Mouse (Mus musculus): Measurements from ENCODE around the gene Kcnk5. TPM values are rescaled to one million over a fixed set of nuclear protein-coding genes. Genes with fewer than 3 reads are reported as not detected.

Gene Kcnk5
- total RNA-seq, 2 experiments from 2014 or later = 0.41 to 0.47 TPM

- no peak for DNase-seq (ENCODE audit: low spot score in 2 of 2)
- intact Hi-C loops (cut with DNase I) = no loop called here
Measured at GRCm38 (mm10) chr14:20203301-20203700, 21.7 kb upstream of the Kcnk5 start.

DNA sequence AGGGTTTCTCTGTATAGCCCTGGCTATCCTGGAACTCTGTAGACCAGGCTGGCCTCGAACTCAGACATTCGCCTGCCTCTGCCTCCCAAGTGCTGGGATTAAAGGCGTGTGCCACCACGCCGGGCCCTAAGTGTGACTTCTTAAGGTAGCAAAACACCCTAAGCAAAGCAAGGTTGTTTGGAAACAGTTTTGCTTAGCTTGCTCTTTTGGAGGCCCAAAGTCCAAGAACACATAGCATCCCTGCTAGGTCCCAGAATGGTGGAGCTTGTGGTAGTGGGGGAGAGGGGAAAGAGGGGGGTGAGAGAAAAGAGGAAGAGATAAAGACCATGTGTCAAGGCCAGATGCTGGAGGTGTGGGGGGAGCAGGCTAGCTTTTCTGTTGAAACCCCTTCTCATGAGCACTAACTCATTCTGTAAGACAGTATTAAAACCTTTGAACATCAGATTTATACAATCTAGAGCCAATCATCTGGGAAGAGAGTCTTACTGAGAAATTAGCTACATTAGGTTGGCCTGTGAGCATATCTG lies 21.1 kb upstream of the Kcnk5 start:
- no peak for DNase-seq (ENCODE audit: low spot score in 2 of 2)
- intact Hi-C loops (cut with DNase I) = no loop called here

DNA sequence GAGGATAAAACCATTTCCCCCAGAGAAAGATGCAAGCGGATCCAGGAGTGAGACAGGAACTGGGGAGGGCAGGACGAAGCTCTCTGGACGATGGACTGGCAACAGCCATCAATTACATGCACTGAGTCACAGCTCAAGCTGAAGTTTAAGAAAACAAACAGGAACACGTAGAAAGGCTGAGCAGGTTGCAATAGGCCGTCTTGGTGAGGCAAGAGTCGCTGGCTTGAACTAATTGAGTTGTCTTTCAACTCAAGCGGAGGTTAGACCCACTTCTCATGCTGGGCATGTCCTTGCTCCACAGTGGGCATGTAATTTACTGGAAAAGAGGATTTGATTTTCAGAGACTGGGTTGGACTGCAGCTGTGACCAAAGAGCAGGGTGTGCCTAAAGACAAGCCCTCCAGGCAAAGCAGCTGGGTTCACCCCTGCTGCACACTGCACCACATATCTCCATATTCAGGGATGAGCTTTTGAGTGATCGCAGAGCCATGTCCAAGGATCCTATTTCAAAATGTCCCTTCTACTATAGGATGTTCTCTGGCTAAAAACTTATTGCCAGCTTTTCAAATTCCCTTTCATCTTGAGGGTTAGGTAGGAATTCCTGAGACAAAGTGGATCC lies 19.6 kb upstream of the Kcnk5 start:
- intact Hi-C loops (cut with DNase I) = no loop called here

GRCm38 (mm10) chr14:20193103-20193715 lies 11.6 kb upstream of the Kcnk5 start:
- intact Hi-C loops (cut with DNase I) = no loop called here

More for the DNA sequence above, 19.6 kb upstream of the Kcnk5 start:
- DNase-seq (ENCODE audit: low spot score in 2 of 2) = no peak

DNA sequence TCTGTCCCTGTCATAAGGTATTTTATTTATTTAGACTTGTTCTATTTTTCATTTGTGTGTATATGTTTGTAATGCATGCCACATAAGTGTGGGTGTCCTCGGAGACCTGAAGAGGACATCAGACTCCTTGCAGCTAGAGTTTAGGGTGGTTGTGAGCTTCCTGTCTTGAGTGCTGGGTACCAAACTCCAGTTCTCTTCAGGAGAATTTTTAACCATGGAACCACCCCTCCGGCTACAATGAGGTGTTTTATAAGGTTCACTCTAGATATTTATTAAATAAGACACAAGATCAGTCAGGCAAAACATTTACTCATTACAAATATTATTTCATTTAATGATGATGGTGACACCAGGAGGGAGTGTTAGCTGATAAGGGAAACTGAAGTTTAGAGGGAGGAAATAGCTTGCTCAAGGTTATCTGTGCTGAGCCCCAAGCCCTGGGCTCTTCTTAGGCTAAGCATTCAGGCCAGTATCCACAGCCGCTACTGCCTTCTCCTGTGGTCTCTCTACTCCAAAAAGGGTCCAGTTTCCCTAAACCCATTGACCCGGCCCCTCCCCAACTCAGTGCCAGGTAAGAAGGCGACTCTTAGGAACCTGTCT lies 9.6 kb upstream of the Kcnk5 start:
- no peak for DNase-seq (ENCODE audit: low spot score in 2 of 2)
- intact Hi-C loops (cut with DNase I) = no loop called here

More at GRCm38 (mm10) chr14:20193103-20193715, 11.6 kb upstream of the Kcnk5 start:
- DNase-seq (ENCODE audit: low spot score in 2 of 2) = no peak

DNA sequence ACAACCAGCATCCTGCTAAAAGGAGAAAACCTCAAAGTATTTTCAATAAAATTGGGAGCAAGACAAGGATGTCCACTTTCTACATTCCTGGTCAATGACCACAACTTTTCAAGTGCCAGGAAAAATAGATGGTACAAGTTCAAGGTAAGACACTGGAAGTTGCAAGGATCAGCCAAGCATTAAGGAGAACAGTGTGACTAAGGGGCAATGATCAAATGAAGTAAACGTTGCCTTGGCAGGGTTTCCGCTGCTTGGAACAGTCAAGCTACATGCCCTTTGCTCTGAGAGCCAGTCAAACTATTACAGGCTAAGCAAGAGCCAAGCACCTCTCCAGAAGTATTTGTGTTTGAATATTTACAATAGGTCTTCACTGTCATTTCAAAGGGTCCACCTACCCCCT lies 8.1 kb upstream of the Kcnk5 start:
- no peak for DNase-seq (ENCODE audit: low spot score in 2 of 2)
- intact Hi-C loops (cut with DNase I) = no loop called here

DNA sequence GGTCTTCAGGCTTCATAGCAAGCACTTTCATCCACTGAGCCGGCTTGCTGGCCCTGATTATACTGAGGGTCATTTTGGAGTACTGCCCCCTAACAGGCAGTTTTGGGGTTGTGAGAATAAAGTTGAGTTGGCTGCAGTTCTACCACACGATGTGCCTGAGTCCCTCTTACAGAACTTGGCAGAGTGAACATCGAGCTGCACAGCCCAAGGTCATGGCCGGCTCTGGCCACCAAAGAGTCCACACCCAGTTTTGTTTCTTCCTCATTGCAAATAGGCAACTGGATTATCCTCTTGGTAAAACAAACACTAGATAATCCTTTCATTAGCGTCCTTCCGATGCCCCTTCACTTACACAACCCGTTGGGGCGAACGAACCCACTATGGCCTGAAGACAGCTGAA lies 3.8 kb upstream of the Kcnk5 start:
- intact Hi-C loops (cut with DNase I) = no loop called here
- DNase-seq (ENCODE audit: low spot score in 2 of 2) = no peak

GRCm38 (mm10) chr14:20183701-20184100 lies 2.1 kb upstream of the Kcnk5 start:
- no peak for DNase-seq (ENCODE audit: low spot score in 2 of 2)
- intact Hi-C loops (cut with DNase I) = no loop called here

GRCm38 (mm10) chr14:20182596-20182995 lies 987 bp upstream of the Kcnk5 start:
- intact Hi-C loops (cut with DNase I) = no loop called here
- DNase-seq (ENCODE audit: low spot score in 2 of 2) = no peak

DNA sequence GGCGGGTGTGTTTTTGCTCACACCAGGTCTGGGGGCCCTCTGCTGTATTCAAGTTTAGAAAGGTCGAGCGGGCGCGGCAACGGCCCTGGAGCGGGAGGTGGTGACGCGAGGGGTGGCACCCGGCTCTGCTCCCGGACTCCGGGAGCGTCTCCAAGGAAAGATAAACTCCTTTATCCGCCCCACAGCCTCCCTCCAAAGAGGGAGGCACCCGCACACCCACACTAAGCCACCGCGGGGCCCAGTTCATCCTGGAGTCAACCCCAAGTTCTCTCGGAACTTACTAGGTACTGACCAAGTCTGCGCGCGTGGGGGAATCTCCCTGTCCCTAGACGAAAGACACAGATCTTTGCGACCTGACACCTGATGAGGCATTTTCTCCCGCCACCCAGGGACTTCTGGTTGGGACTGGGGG lies 852 bp downstream of the Kcnk5 start:
- intact Hi-C loops (cut with DNase I) = no loop called here
- DNase-seq (ENCODE audit: low spot score in 2 of 2) = no peak

DNA sequence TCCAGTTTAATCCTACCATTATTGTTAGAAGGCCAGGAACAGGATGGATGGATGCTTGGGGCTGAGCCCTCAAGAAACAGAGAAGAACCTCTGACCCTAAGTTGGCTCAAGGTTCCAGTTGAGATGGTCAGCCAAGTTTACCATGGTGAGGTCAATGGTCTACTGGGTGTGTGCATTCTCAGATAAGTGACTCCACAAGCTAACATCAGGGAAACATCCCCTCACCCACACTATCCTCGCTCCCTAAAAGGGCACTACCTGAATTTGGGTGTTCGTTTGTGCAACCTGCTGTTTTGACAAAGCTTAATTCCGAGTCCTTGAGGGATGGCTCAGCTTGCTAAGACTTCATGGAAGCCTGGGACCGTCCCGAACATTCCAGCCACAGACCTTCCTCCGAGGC lies 1.3 kb downstream of the Kcnk5 start:
- no peak for DNase-seq (ENCODE audit: low spot score in 2 of 2)
- intact Hi-C loops (cut with DNase I) = no loop called here

DNA sequence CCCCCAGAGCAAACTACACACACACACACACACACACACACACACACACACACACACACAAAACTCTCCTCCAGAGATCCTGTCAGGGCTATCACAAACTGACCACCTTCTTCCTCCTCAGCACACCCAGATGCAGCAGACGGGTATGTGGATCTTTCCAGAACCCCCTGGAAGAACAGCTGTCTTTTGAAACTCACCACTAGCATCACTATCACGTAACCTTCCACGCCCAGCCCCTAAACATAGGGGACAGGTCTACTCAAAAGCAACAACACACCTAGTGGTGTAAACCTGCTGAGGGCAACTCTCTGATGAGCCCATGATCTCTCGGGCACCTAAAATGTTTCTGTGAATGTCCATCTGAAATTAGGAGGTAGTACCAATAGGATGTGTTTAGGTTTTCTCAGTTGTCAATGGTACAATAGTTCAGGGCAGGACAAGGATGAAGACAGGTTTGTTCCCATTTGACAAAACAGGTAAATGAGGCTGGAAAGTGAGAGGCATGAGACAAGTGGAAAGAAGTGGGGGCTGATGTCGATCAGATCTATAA lies 1.8 kb downstream of the Kcnk5 start:
- no peak for DNase-seq (ENCODE audit: low spot score in 2 of 2)
- intact Hi-C loops (cut with DNase I) = no loop called here

DNA sequence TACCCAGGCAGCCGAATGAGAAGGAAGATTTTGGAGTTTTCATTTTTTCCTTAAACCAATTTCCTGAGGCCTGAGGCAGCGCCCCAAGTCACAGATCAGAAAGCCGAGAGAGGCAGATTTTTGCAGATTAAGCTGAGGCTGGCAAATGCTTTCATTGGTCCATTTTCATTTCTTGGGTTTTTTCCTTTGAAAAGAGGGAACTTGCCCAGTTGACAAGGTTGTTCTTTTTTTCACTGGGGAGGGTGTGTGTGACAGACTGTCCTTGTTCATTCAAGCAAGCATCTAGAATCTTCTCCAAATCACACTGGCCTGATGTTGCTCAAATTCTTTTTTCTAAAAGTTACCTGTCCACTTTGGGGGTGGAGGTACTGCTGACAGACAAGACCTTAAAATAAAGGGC lies 2.5 kb downstream of the Kcnk5 start:
- intact Hi-C loops (cut with DNase I) = no loop called here

DNA sequence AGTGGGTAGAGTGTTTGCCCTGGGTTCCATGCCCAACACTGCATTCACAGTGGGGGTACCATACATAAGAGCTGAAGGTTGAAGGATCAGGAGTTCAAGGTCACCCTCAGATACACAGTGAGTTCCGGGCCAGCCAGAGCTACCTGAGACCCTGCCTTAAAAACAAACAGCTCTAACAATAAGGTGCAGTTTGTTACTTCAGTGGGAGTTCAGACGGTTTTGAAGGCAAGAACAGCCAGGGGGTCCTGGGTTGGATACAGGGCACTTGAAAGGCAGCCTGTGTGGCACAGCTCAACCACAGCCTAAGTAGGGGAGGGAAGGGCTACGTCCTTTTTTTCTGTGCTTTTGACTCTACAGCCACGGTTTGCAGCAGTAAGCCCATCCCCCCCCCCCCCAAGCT lies 3.0 kb downstream of the Kcnk5 start:
- intact Hi-C loops (cut with DNase I) = no loop called here
- no peak for DNase-seq (ENCODE audit: low spot score in 2 of 2)

More for the DNA sequence above, 2.5 kb downstream of the Kcnk5 start:
- DNase-seq (ENCODE audit: low spot score in 2 of 2) = no peak

DNA sequence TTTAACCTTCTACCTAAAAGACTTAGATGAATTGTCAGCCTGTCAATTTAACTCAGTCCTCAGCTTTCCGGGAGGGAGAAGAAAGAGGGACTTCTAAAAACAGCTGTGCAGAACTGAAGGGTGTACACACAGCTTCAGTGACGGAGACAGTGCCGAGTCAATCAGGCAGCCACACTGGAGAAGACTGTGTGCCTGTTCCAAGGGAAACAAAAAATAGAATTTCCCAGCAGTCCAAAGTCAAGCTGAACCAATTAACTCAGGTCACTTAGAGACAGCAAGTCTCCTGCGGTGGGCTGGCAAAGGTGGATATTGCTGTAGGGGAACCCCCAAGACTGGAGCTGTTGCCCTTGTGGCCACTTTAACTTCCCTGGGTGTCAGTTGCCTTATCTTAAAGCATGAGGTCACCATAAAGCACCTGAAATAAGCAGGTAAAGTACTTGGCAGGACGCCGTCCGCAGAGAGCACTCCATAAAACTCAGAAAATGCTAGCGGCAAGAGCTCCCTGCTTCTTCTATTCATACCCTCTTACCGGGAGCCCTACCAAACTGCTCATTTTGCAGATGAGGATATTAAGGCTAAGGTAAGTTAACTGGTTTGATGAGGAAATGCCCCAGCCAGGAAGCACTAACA lies 4.0 kb downstream of the Kcnk5 start:
- DNase-seq (ENCODE audit: low spot score in 2 of 2) = no peak
- intact Hi-C loops (cut with DNase I) = no loop called here

- intact Hi-C loops (cut with DNase I) = no loop called here
- no peak for DNase-seq (ENCODE audit: low spot score in 2 of 2)
Measured at GRCm38 (mm10) chr14:20175705-20176104, 5.9 kb downstream of the Kcnk5 start.

DNA sequence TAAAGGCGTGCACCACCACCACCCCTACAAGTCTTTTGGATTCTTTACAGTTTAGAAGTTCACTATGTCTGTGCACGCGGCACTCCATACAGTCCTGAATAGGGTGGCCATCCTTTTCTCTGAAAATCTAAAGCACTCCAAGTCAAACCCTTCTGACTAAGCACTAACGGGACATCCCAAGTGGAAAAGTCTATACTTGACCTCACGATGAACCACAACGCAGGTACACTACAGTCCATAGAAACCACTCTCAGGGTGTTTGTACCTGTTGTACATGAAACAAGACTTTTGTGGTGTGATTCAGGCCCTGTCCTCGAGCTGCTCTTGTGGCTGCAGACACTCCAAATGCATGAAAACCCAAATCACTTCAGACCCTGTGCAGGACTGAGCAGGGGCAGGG lies 6.5 kb downstream of the Kcnk5 start:
- DNase-seq (ENCODE audit: low spot score in 2 of 2) = no peak
- intact Hi-C loops (cut with DNase I) = no loop called here

DNA sequence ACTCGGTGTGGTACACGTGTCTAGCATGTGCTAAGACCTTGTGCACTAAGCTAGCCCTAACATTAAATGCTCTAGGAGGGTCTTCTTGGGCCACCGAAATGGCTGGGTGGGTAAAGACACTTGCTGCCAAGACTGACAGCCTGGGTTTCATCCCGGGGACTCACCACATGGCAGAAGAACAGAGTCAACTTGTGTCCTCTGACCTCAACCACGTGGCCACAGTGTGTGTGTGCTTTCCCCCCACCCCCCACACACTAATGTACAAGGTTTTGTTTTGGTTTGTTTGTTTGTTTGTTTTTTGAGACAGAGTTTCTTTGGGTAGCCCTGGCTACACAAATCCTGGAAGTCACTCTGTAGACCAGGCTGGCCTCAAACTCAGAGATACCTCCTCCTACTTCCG lies 6.9 kb downstream of the Kcnk5 start:
- intact Hi-C loops (cut with DNase I) = loop anchor here (5.0 kb wide), 1 partner anchor 48 kb away; no protein-coding TSS in a partner anchor
- no peak for DNase-seq (ENCODE audit: low spot score in 2 of 2)

GRCm38 (mm10) chr14:20173873-20174490 lies 7.6 kb downstream of the Kcnk5 start:
- DNase-seq (ENCODE audit: low spot score in 2 of 2) = no peak
- intact Hi-C loops (cut with DNase I) = loop anchor here (5.0 kb wide), 1 partner anchor 48 kb away; no protein-coding TSS in a partner anchor

DNA sequence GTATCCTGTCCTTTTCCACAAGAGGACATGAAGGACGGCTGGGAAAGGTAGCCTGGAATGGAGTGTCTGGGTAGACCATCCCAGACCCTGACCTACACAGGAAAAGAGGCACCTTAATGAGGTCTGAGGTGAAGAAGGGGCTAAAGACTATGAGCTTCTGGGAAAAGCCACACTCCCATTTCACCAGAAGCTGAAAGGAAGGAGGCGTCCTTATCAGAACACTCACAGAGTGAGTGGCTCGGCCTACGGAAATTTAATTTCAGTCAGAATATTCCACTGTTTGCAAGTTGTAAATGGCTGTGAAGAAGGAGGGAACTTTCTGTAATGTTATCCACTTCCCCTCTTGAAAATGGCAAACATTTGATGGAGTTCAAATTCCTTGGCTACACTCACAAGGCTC lies 8.7 kb downstream of the Kcnk5 start:
- intact Hi-C loops (cut with DNase I) = loop anchor here (5.0 kb wide), 1 partner anchor 49 kb away; no protein-coding TSS in a partner anchor
- no peak for DNase-seq (ENCODE audit: low spot score in 2 of 2)
